Mouse (Mus musculus): ENCODE measurements around the gene Sumf1. TPM values are rescaled to one million over a fixed set of nuclear protein-coding genes. Genes with fewer than 3 reads are reported as not detected.
A peak's percentile ranks its signal among the peaks of the same experiment; 100 is the strongest.

Sumf1 gene
- polyA plus RNA-seq, 1 experiment from 2014 or later = 13.8 TPM

DNA sequence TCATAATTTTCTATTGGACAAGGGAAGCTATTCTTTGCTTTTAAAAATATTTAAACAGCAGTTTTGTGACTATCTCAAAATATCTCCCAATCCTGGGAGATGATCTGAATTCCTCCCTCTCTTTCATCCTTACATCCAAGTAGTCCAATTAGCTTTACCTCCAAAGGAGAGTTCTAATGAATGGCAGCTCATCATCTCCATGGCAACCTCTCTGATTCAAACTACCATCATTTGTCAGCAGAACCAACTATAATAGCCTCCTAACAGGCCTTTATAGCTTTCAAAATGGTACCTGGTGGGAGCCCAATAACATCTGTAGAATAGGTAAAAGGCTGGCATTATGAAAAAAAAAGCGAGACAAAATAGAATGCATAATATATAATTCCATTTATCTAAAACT lies 59.9 kb downstream of the Sumf1 start:
- WGBS = 72% methylated on average over 1 of the region's 1 CpGs
- no peaks in the 10 kb centered on the region for H3K27me3 ChIP-seq (replicated peaks; ENCODE audit: control insufficient read depth, insufficient read depth, low read length)
- ATAC-seq = no peak
- H3K4me1 ChIP-seq (ENCODE audit: control insufficient read depth, insufficient read depth, low read depth, low read length) = no peaks in the 10 kb centered on the region
- no peak overlapping the region for H3K4me2 ChIP-seq (ENCODE audit: low read length)
- no peaks in the 10 kb centered on the region for H3K9me3 ChIP-seq (ENCODE audit: control insufficient read depth, low read length)
- no peak overlapping the region for H3K27ac ChIP-seq (ENCODE audit: low read depth, low read length)
- H3K9ac ChIP-seq (ENCODE audit: low read depth, low read length) = no peak overlapping the region
- H3K4me3 ChIP-seq (ENCODE audit: low read length) = no peak overlapping the region
- no peaks in the 10 kb centered on the region for H3K36me3 ChIP-seq (ENCODE audit: control insufficient read depth, insufficient read depth, low read length)

DNA sequence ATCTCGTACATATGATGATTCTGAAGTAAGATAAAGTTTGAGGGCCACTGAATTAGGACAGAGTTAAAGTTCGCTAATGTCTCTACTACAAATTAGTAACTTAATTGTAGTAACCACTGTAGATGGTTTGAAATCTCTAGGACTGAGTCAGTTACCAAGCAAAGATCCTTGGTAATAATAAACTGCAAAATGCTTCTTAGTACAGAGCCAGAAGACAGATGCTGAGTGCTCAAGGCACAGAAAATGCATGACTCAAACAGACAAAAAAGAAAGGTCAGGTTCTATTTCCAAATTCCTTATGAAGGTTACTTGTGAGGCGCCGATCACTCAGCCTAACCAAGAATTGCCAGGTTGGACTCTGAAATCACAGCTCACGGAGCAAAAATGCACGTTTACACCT lies 67.5 kb downstream of the Sumf1 start:
- Histone ChIP-seq H3K4me3 (ENCODE audit: low read length) (no peak overlapping the region), H3K9me3 (ENCODE audit: control insufficient read depth, low read length) (no peaks in the 10 kb centered on the region), H3K36me3 (ENCODE audit: control insufficient read depth, insufficient read depth, low read length) (no peaks in the 10 kb centered on the region), H3K27ac (ENCODE audit: low read depth, low read length) (no peak overlapping the region), H3K9ac (ENCODE audit: low read depth, low read length) (no peak overlapping the region), H3K4me1 (ENCODE audit: control insufficient read depth, insufficient read depth, low read depth, low read length) (no peaks in the 10 kb centered on the region), H3K27me3 (replicated peaks; ENCODE audit: control insufficient read depth, insufficient read depth, low read length) (no peaks in the 10 kb centered on the region), H3K4me2 (ENCODE audit: low read length) (no peak overlapping the region)
- no peak for ATAC-seq
- WGBS = 93% methylated on average over 6 of the region's 6 CpGs

DNA sequence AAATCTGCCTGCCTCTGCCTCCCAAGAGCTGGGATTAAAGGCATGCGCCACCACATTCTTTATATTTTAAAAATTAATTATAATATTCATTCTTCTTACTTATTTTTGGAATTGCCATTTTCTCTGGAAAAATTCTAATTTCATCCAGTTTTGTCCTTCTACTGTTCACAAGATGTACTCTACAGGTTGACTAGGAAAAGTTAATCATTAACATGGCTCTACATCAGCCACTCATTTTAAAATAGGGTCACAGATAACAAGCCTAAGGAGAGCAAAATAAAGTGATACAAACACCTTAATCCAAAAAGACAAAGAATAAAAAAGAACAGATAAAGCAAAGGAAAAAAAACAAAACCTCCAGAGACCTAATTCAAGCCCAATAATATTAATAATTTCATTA lies 70.4 kb downstream of the Sumf1 start:
- H3K4me1 ChIP-seq (ENCODE audit: control insufficient read depth, insufficient read depth, low read depth, low read length) = no peaks in the 10 kb centered on the region
- ATAC-seq = no peak
- no peaks in the 10 kb centered on the region for H3K9me3 ChIP-seq (ENCODE audit: control insufficient read depth, low read length)
- no peak overlapping the region for H3K4me3 ChIP-seq (ENCODE audit: low read length)
- H3K36me3 ChIP-seq (ENCODE audit: control insufficient read depth, insufficient read depth, low read length) = no peaks in the 10 kb centered on the region
- 98% methylated on average over 1 of the region's 1 CpGs for WGBS
- no peak overlapping the region for H3K9ac ChIP-seq (ENCODE audit: low read depth, low read length)
- no peak overlapping the region for H3K4me2 ChIP-seq (ENCODE audit: low read length)
- H3K27ac ChIP-seq (ENCODE audit: low read depth, low read length) = no peak overlapping the region
- no peaks in the 10 kb centered on the region for H3K27me3 ChIP-seq (replicated peaks; ENCODE audit: control insufficient read depth, insufficient read depth, low read length)

DNA sequence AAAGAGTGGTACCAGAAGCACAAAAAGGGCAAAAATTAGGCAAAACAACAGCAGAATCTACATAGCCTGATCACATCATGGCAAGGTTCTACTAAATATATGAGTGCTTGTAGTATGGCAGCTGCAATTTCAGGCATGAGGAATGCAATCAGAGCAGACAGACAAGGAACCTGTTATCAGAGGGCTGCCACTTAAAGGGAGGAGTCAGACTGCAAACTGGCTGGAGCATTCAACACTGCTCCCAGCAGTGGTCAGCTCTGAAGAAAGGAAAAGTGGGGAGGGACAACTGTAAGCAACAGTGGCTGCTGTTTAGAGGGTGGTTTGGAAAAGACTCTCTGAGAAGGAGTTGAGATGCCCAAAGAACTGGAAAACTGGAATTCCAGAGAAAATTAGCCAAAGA lies 73.7 kb downstream of the Sumf1 start:
- Histone ChIP-seq H3K4me2 (ENCODE audit: low read length) (no peak overlapping the region), H3K9ac (ENCODE audit: low read depth, low read length) (no peak overlapping the region), H3K9me3 (ENCODE audit: control insufficient read depth, low read length) (no peaks in the 10 kb centered on the region), H3K4me3 (ENCODE audit: low read length) (no peak overlapping the region), H3K27me3 (replicated peaks; ENCODE audit: control insufficient read depth, insufficient read depth, low read length) (no peaks in the 10 kb centered on the region), H3K27ac (ENCODE audit: low read depth, low read length) (no peak overlapping the region), H3K36me3 (ENCODE audit: control insufficient read depth, insufficient read depth, low read length) (no peaks in the 10 kb centered on the region), H3K4me1 (ENCODE audit: control insufficient read depth, insufficient read depth, low read depth, low read length) (no peaks in the 10 kb centered on the region)
- ATAC-seq = no peak

DNA sequence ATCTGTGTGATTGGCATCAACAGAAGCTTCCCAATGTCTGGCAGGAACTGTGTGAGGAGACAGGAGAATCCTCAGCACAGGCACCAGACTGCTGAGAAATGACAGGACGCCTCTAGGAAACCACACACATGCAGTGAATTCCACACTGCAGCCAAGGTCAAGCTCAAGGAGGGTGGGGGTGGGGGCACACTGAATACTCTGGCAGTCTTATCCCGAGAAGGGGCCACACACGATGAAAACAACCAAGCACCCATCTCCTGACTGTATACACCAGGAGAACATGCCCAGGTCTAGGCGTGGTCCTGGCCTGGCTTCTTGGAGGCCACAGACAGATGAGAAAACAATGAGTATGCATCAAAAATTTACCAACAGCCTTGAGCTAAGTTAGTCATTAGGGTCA lies 75.0 kb downstream of the Sumf1 start:
- Histone ChIP-seq H3K9ac (ENCODE audit: low read depth, low read length) (no peak overlapping the region), H3K4me1 (ENCODE audit: control insufficient read depth, insufficient read depth, low read depth, low read length) (no peaks in the 10 kb centered on the region), H3K4me2 (ENCODE audit: low read length) (no peak overlapping the region), H3K4me3 (ENCODE audit: low read length) (no peak overlapping the region), H3K27ac (ENCODE audit: low read depth, low read length) (no peak overlapping the region), H3K36me3 (ENCODE audit: control insufficient read depth, insufficient read depth, low read length) (no peaks in the 10 kb centered on the region), H3K27me3 (replicated peaks; ENCODE audit: control insufficient read depth, insufficient read depth, low read length) (no peaks in the 10 kb centered on the region), H3K9me3 (ENCODE audit: control insufficient read depth, low read length) (no peaks in the 10 kb centered on the region)
- WGBS = 67% methylated on average over 4 of the region's 4 CpGs
- no peak for ATAC-seq

DNA sequence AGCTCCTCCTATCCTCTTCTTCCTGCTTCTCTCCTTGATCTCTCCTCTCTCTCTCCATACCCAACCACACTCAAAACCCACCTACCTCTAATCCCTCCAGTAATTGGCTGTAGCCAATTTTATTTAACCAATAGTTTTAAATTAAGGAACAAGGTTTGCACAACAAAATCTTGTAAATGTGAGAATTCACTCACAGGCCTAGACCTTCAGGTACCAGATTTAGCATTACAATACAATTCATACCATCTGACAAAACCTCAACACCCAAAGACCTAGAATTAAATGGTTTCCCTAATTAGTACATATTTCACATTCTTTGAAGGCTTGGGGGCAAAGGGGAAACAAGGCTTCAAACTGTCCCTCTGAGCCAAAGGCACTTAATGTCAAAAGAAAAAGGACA lies 78.0 kb downstream of the Sumf1 start:
- Histone ChIP-seq H3K4me1 (ENCODE audit: control insufficient read depth, insufficient read depth, low read depth, low read length) (no peaks in the 10 kb centered on the region), H3K36me3 (ENCODE audit: control insufficient read depth, insufficient read depth, low read length) (no peaks in the 10 kb centered on the region), H3K4me2 (ENCODE audit: low read length) (no peak overlapping the region), H3K27ac (ENCODE audit: low read depth, low read length) (no peak overlapping the region), H3K27me3 (replicated peaks; ENCODE audit: control insufficient read depth, insufficient read depth, low read length) (no peaks in the 10 kb centered on the region), H3K9ac (ENCODE audit: low read depth, low read length) (no peak overlapping the region), H3K4me3 (ENCODE audit: low read length) (no peak overlapping the region), H3K9me3 (ENCODE audit: control insufficient read depth, low read length) (no peaks in the 10 kb centered on the region)
- no peak for ATAC-seq

DNA sequence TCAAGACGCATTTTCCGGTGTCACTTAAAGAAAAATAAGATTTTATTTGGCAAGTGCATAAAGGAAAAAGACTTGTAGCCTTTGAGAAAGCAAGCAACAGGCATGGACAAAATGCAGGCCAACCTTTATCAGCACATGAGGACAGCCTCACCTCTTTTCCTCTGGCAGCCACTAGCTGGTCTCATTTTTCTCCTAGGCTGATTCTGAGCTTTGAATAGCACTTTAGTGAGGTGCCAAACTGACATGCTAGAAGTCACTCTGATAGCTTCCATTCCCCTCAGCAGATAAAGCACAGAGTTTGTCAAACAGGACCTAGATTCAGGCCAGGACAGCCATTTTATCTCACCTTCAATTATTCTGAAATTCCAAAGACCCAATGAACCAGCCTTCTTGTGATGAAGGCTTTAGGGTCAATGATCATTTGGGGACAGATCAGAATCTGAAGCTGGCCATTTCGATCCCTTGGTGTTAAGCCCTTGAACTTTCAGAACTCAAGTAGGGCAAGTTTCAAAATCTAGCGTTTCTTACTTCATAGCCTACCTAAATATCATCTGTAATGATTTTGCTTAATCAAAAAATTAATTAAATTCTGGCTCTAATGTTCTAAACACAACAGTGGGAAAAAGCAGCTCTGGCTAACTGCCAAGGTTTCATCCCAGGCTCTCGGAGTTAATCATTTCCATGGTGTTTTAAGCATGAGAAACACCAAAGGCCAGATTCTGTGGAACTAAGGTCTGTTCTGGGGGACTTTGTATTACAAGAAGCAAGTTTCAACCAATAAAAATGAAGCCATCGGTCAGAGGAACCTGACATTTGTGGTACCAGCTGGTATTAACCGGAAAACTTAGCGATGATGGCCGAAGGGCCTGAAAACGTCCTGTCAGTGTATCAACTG lies 83.2 kb downstream of the Sumf1 start:
- Histone ChIP-seq H3K36me3 (ENCODE audit: control insufficient read depth, insufficient read depth, low read length) (no peaks in the 10 kb centered on the region), H3K4me3 (ENCODE audit: low read length) (no peak overlapping the region), H3K9ac (ENCODE audit: low read depth, low read length) (no peak overlapping the region), H3K27ac (ENCODE audit: low read depth, low read length) (no peak overlapping the region), H3K27me3 (replicated peaks; ENCODE audit: control insufficient read depth, insufficient read depth, low read length) (no peaks in the 10 kb centered on the region), H3K4me2 (ENCODE audit: low read length) (no peak overlapping the region), H3K4me1 (ENCODE audit: control insufficient read depth, insufficient read depth, low read depth, low read length) (peaks cover 4% of the 10 kb centered on the region), H3K9me3 (ENCODE audit: control insufficient read depth, low read length) (no peaks in the 10 kb centered on the region)
- 74% methylated on average over 10 of the region's 10 CpGs for WGBS
- ATAC-seq = no peak

DNA sequence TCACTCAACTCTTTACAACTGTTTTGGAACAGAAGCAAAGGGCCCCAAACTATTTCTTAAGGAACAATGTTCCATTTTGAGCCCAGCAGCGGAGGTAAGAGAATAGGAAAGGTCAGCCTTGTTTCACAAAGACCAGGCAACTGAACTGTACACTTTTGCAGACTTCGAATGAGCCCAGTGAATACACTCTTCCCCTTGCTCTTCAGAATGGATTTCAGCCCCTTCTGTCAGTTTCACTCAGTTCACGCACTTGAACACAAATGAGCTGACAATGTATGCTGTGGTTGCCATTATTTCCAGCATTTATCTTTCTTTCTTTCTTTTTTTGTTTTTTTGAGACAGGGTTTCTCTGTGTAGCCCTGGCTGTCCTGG lies 86.5 kb downstream of the Sumf1 start:
- Histone ChIP-seq H3K4me1 (ENCODE audit: control insufficient read depth, insufficient read depth, low read depth, low read length) (peaks cover 4% of the 10 kb centered on the region), H3K4me2 (ENCODE audit: low read length) (peak overlapping the region; percentile 36; the same call in 1 of the 2 replicates), H3K4me3 (ENCODE audit: low read length) (no peak overlapping the region), H3K36me3 (ENCODE audit: control insufficient read depth, insufficient read depth, low read length) (no peaks in the 10 kb centered on the region), H3K27ac (ENCODE audit: low read depth, low read length) (no peak overlapping the region), H3K9ac (ENCODE audit: low read depth, low read length) (no peak overlapping the region), H3K9me3 (ENCODE audit: control insufficient read depth, low read length) (no peaks in the 10 kb centered on the region), H3K27me3 (replicated peaks; ENCODE audit: control insufficient read depth, insufficient read depth, low read length) (no peaks in the 10 kb centered on the region)
- WGBS = 51% methylated on average over 3 of the region's 3 CpGs
- ATAC-seq = no peak

DNA sequence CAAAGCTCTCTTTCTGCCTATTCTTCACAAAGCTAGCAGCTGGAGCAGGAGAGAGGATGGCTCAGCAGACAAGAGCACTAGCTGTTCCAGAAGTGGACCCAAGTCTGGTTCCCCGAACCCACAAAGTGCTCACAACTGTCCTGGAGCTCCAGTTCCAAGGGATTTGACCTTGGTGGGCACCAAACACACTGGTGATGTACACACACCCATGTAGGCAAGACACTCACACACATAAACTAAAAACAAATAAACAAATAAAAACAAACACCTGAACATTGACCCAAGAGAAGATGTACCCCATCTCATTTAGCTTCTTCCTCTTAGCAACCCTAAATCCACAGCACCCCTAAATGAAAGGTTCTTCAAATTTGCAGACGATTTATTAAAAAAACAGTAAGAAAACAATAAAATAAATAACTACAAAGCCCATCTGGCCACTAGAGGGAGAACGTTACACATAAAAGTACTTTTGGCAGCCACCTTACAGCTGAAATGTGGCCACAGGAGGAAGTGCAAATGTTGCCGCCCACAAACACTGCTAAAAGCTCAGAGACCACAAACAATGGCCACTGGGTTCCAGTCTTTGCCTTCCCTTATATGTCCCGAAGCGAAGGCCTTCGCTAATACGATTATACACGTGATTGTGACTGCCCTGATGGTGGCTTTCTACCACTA lies 87.1 kb downstream of the Sumf1 start:
- H3K27me3 ChIP-seq (replicated peaks; ENCODE audit: control insufficient read depth, insufficient read depth, low read length) = no peaks in the 10 kb centered on the region
- WGBS = 16% methylated on average over 9 of the region's 9 CpGs
- no peaks in the 10 kb centered on the region for H3K9me3 ChIP-seq (ENCODE audit: control insufficient read depth, low read length)
- H3K36me3 ChIP-seq (ENCODE audit: control insufficient read depth, insufficient read depth, low read length) = no peaks in the 10 kb centered on the region
- no peak overlapping the region for H3K27ac ChIP-seq (ENCODE audit: low read depth, low read length)
- no peak overlapping the region for H3K9ac ChIP-seq (ENCODE audit: low read depth, low read length)
- ATAC-seq = peak; percentile 87; the same call in 1 of the 2 replicates
- H3K4me3 ChIP-seq (ENCODE audit: low read length) = no peak overlapping the region
- peak overlapping the region; percentile 36; the same call in 1 of the 2 replicates for H3K4me2 ChIP-seq (ENCODE audit: low read length)
- peaks cover 4% of the 10 kb centered on the region for H3K4me1 ChIP-seq (ENCODE audit: control insufficient read depth, insufficient read depth, low read depth, low read length)
